In the genomic region with DNA sequence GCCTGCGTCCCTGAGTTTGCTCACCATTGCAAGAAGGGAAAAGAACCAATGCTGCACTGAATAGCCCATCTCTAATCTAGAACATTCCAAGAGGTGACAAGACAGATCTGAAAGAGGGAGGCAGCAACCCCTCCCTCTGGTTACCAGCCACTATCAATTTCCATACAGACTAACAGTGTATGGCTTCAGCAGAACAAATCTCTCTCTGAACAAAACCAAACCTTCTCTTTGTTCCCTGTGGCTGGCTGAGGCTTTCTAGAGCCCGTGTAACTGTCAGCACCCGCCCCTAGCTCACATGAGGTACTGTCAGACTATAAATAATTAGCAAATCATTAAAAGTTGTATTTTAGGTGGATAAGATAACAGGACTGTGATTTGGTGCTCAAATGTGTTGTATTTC, we compare ENCODE assay signal across 16 mouse cellular contexts.
DNase-seq lines count a peak whose midpoint lies in the region; ATAC-seq and TF ChIP-seq lines count a peak whose summit lies in the region.
"Had no signal": no experiment of that assay in that cellular context is flagged by ENCODE, and none has a peak within 500 bp of the region (broad histone marks: within the 10 kb centered on the region; RNA-seq: fewer than 3 reads in every experiment).

No protein-coding gene starts in this region.

- H3K4me3 ChIP-seq in gastrocnemius, adult 2 months = no peak overlapping the region
- no peak overlapping the region for H3K4me3 ChIP-seq in kidney, embryonic 14.5 days (ENCODE audit: low read length)
- no peak overlapping the region for H3K4me3 ChIP-seq in midbrain, embryonic 12.5 days
- no peak overlapping the region for H3K4me3 ChIP-seq in midbrain, embryonic 15.5 days
- no peak overlapping the region for H3K4me3 ChIP-seq in stomach, embryonic 15.5 days (replicated peaks)
- H3K4me3 ChIP-seq: neural tube, embryonic 12.5 days had no signal

- no peak for DNase-seq in gastrocnemius, adult 2 months
- no peak for DNase-seq in gastrocnemius, postnatal 14 days
- DNase-seq in kidney, postnatal 10 days = no peak
- DNase-seq in left cerebral cortex, adult 9 months (ENCODE audit: low spot score in 2 of 2) = no peak
- DNase-seq: adrenal gland, adult 2 months; cerebellum, adult 9-11 months; liver; liver, postnatal 0 days; lung, postnatal 4 days; thymus, postnatal 36 days had no signal

- ATAC-seq in kidney, embryonic 14.5 days (ENCODE audit: low FRiP score, low TSS enrichment) = peak; percentile 45; the same call in 1 of the 2 replicates
- ATAC-seq in midbrain, embryonic 12.5 days (ENCODE audit: low FRiP score, low read depth) = peak; percentile 61; the same call in 1 of the 2 replicates
- no peak for ATAC-seq in midbrain, embryonic 15.5 days (replicated peaks)
- no peak for ATAC-seq in stomach, embryonic 15.5 days (ENCODE audit: insufficient read depth, low FRiP score, low read depth)
- ATAC-seq: liver, postnatal 0 days had no signal

- TF ChIP-seq CTCF in gastrocnemius, adult 2 months (IDR thresholded peaks at IDR 0.05) = no peak

- peak overlapping the region; percentile 24; the same call in 1 of the 2 replicates for H3K27ac ChIP-seq in gastrocnemius, adult 2 months
- peak overlapping the region; percentile 30; the same call in 1 of the 2 replicates for H3K27ac ChIP-seq in kidney, embryonic 14.5 days (ENCODE audit: low read depth, low read length)
- no peak overlapping the region for H3K27ac ChIP-seq in midbrain, embryonic 12.5 days (replicated peaks)
- no peak overlapping the region for H3K27ac ChIP-seq in midbrain, embryonic 15.5 days
- peak overlapping the region; percentile 38; the same call in 1 of the 2 replicates for H3K27ac ChIP-seq in stomach, embryonic 15.5 days
- H3K27ac ChIP-seq: neural tube, embryonic 12.5 days had no signal

- no peak overlapping the region for H3K4me2 ChIP-seq in kidney, embryonic 14.5 days (replicated peaks; ENCODE audit: low read depth, low read length)
- H3K4me2 ChIP-seq in midbrain, embryonic 12.5 days (replicated peaks) = no peak overlapping the region
- no peak overlapping the region for H3K4me2 ChIP-seq in midbrain, embryonic 15.5 days
- H3K4me2 ChIP-seq in stomach, embryonic 15.5 days = no peak overlapping the region
- H3K4me2 ChIP-seq: neural tube, embryonic 12.5 days had no signal

- peaks cover 16% of the 10 kb centered on the region for H3K4me1 ChIP-seq in kidney, embryonic 14.5 days (ENCODE audit: control insufficient read depth, insufficient read depth, low read length)
- H3K4me1 ChIP-seq in midbrain, embryonic 12.5 days = peaks cover 17% of the 10 kb centered on the region; the same call in 1 of the 2 replicates
- peaks cover 19% of the 10 kb centered on the region for H3K4me1 ChIP-seq in midbrain, embryonic 15.5 days
- H3K4me1 ChIP-seq in stomach, embryonic 15.5 days = peaks cover 8% of the 10 kb centered on the region; the same call in 1 of the 2 replicates

- H3K27me3 ChIP-seq in kidney, embryonic 14.5 days (ENCODE audit: control insufficient read depth, insufficient read depth, low read length) = no peaks in the 10 kb centered on the region
- H3K27me3 ChIP-seq in midbrain, embryonic 12.5 days = no peaks in the 10 kb centered on the region
- no peaks in the 10 kb centered on the region for H3K27me3 ChIP-seq in midbrain, embryonic 15.5 days (replicated peaks)
- no peaks in the 10 kb centered on the region for H3K27me3 ChIP-seq in stomach, embryonic 15.5 days (replicated peaks)
- H3K27me3 ChIP-seq: CH12.LX; neural tube, embryonic 12.5 days had no signal

- no peak overlapping the region for H3K9ac ChIP-seq in kidney, embryonic 14.5 days (ENCODE audit: low read depth, low read length)
- H3K9ac ChIP-seq in midbrain, embryonic 12.5 days (replicated peaks) = no peak overlapping the region
- no peak overlapping the region for H3K9ac ChIP-seq in midbrain, embryonic 15.5 days
- no peak overlapping the region for H3K9ac ChIP-seq in stomach, embryonic 15.5 days
- H3K9ac ChIP-seq: liver, postnatal 0 days; neural tube, embryonic 12.5 days had no signal

- intact Hi-C loops in gastrocnemius, adult 2 months (cut with DNase I) = no loop called here
- intact Hi-C loops in gastrocnemius, postnatal 14 days (cut with DNase I; ENCODE audit: low total_unique reads) = no loop called here

- H3K36me3 ChIP-seq in kidney, embryonic 14.5 days (ENCODE audit: control insufficient read depth, insufficient read depth, low read length) = no peaks in the 10 kb centered on the region
- no peaks in the 10 kb centered on the region for H3K36me3 ChIP-seq in midbrain, embryonic 12.5 days
- no peaks in the 10 kb centered on the region for H3K36me3 ChIP-seq in midbrain, embryonic 15.5 days (replicated peaks)
- H3K36me3 ChIP-seq in stomach, embryonic 15.5 days = no peaks in the 10 kb centered on the region
- H3K36me3 ChIP-seq: neural tube, embryonic 12.5 days had no signal

- WGBS in kidney, embryonic 14.5 days = 49% methylated on average over 3 of the region's 3 CpGs
- 77% methylated on average over 3 of the region's 3 CpGs for WGBS in midbrain, embryonic 12.5 days
- 52% methylated on average over 3 of the region's 3 CpGs for WGBS in midbrain, embryonic 15.5 days
- WGBS in stomach, embryonic 15.5 days = 59% methylated on average over 3 of the region's 3 CpGs

- no peaks in the 10 kb centered on the region for H3K9me3 ChIP-seq in kidney, embryonic 14.5 days (ENCODE audit: control insufficient read depth, low read length)
- H3K9me3 ChIP-seq in midbrain, embryonic 12.5 days = no peaks in the 10 kb centered on the region
- H3K9me3 ChIP-seq in midbrain, embryonic 15.5 days = no peaks in the 10 kb centered on the region
- H3K9me3 ChIP-seq in stomach, embryonic 15.5 days = no peaks in the 10 kb centered on the region
- H3K9me3 ChIP-seq: neural tube, embryonic 12.5 days had no signal

Comparison
In these comparisons a context has a peak if more than half of its experiments do, and no peak if none do; other contexts are left out.
1. ATAC-seq: peak in kidney, embryonic 14.5 days (single experiment) and midbrain, embryonic 12.5 days (single experiment); none in midbrain, embryonic 15.5 days (single experiment) and stomach, embryonic 15.5 days (single experiment).
2. H3K27ac ChIP-seq: peak in gastrocnemius, adult 2 months (single experiment), kidney, embryonic 14.5 days (single experiment) and stomach, embryonic 15.5 days (single experiment); none in midbrain, embryonic 12.5 days (single experiment) and midbrain, embryonic 15.5 days (single experiment).